Mouse (Mus musculus): Measurements from ENCODE around the gene Dag1. TPM values are rescaled to one million over a fixed set of nuclear protein-coding genes. Genes with fewer than 3 reads are reported as not detected.
"Not testable (repeated sequence)": the region's sequence is repeated elsewhere in the genome, so short reads cannot be mapped to it uniquely, and the experiment has no call there.

Gene Dag1
- polyA plus RNA-seq, 1 experiment from 2014 or later: 54.7 TPM

DNA sequence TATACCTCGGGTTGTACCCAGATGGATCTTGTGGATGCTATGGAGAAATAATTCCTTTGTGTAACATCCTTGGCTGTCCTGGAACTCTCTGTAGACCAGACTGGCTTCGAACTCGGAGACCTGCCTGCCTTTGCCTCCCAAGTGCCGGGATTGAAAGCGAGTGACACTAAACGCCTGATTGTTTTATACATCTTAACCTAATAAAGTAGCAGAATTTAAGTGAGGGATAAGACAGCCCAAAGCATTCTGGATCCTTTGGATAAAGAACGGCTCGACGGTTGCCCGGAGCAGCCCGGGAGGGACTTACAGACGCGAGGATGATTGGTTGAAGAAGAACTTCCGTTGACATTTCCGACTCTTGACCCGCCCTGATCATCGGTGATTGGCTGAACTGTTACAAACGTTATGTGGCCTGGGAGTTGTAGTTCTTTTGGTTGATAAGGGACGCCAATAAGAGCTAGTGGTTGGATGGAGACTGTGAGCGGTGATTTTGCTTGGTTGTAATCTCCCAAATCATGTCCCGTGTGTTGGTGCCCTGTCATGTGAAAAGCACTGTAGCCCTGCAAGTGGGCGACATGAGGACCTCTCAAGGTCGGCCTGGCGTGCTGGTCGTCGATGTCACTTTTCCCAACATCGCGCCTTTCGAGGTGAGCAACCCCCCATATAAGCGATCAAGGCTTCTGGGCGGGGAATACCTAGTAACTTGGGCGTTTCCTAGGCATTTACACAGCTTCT lies 26.4 kb upstream of the Dag1 start, which contains the start of gene Nicn1:
Gene Nicn1, plus strand, starts transcription at position 414 of the 735 bp plus-strand sequence.
- no peaks in the 10 kb centered on the region for H3K27me3 ChIP-seq
- no peaks in the 10 kb centered on the region for H3K9me3 ChIP-seq
- WGBS: 1% methylated on average over 32 of the region's 32 CpGs
- peak; percentile 96 for ATAC-seq (ENCODE audit: insufficient number of reproducible peaks, insufficient read depth, low FRiP score, low TSS enrichment, low read depth)
- peak within 1 kb of the TSS; percentile 77 for H3K9ac ChIP-seq
- peaks cover 8% of the 10 kb centered on the region for H3K4me1 ChIP-seq
- peak within 1 kb of the TSS; percentile 70 for H3K4me2 ChIP-seq
- H3K27ac ChIP-seq: peak within 1 kb of the TSS; percentile 86
- H3K4me3 ChIP-seq: peak within 1 kb of the TSS; percentile 60
- H3K36me3 ChIP-seq: peaks cover 19% of the 10 kb centered on the region

DNA sequence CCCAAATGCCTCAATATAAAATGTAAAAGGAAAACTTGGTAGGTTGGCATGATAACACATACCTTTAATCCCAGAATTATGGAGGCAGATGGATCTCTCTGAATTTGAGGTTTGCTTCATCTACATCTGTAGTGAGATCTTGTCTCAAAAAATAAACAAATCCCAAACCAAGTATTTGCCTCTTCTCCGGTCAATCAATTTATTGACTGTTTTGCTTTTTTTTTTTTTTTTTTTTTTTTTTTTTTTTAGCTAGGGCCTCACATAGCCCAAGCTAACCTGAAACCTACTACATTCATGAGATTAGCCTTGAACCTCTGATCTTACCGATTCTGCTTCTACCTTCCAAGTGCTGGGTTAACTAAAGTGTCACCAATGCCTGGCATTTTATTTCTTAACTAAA lies 25.6 kb upstream of the Dag1 start:
- Histone ChIP-seq H3K27me3 (no peaks in the 10 kb centered on the region), H3K9ac (no peak overlapping the region), H3K4me1 (peaks cover 8% of the 10 kb centered on the region), H3K9me3 (no peaks in the 10 kb centered on the region), H3K4me3 (peak overlapping the region; percentile 60; the same call in 1 of the 2 replicates), H3K4me2 (peak overlapping the region; percentile 70; the same call in 1 of the 2 replicates), H3K27ac (peak overlapping the region; percentile 86; the same call in 1 of the 2 replicates), H3K36me3 (peaks cover 11% of the 10 kb centered on the region; the same call in 1 of the 2 replicates)
- WGBS: 68% methylated on average over 2 of the region's 2 CpGs
- ATAC-seq (ENCODE audit: insufficient number of reproducible peaks, insufficient read depth, low FRiP score, low TSS enrichment, low read depth): no peak

DNA sequence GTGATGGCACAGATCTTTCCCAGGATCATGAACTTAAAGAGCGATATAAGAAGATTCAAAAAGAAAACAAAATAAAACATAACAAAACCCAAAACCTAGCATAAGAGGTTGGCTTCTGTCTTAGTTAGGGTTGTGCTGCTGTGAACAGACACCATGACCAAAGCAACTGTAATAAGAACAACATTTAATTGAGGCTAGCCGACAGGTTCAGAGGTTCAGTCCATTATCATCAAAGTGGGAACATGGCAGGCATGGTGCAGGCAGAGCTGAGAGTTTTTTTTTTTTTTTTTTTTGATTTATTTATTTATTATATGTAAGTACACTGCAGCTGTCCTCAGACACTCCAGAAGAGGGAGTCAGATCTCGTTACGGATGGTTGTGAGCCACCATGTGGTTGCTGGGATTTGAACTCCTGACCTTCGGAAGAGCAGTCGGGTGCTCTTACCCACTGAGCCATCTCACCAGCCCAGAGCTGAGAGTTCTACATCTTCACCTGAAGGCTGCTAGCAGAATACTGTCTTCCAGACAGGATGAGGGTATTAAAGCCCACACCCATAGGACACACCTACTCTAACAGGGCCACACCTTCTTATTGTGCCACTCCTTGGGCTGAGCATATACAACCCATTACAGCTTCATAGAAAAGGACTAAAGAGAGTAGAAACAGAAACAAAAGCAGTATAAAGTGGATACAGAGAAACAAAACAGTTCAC lies 23.9 kb upstream of the Dag1 start:
- H3K36me3 ChIP-seq; H3K4me2 ChIP-seq; ATAC-seq (ENCODE audit: insufficient number of reproducible peaks, insufficient read depth, low FRiP score, low TSS enrichment, low read depth); H3K27ac ChIP-seq; H3K4me1 ChIP-seq; H3K4me3 ChIP-seq; H3K9ac ChIP-seq; H3K9me3 ChIP-seq; H3K27me3 ChIP-seq: not testable (repeated sequence)
- WGBS: 82% methylated on average over 6 of the region's 6 CpGs

DNA sequence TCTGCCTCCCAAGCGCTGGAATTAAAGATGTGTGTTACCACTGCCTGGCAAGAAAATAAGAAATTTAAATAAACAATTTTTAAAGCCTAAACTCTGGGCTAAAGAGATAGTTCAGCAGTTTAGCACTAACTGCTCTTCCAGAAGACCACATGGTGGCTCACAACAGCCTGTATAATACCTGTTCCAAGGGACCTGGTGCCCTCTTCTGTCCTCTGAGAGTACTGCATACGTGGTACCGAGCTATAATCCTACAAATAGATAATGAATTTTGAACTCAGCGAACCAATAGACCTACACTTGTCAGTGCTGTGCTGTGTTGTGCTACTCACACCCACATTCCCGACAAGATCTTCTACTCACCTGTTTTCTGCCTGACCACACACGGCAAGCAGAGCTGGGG lies 20.7 kb upstream of the Dag1 start:
- Histone ChIP-seq H3K4me1 (peaks cover 8% of the 10 kb centered on the region; the same call in 1 of the 2 replicates), H3K9ac (no peak overlapping the region), H3K9me3 (no peaks in the 10 kb centered on the region), H3K4me2 (no peak overlapping the region), H3K4me3 (no peak overlapping the region), H3K27ac (no peak overlapping the region), H3K27me3 (no peaks in the 10 kb centered on the region), H3K36me3 (no peaks in the 10 kb centered on the region)
- ATAC-seq (ENCODE audit: insufficient number of reproducible peaks, insufficient read depth, low FRiP score, low TSS enrichment, low read depth): no peak
- 14% methylated on average over 6 of the region's 6 CpGs for WGBS

DNA sequence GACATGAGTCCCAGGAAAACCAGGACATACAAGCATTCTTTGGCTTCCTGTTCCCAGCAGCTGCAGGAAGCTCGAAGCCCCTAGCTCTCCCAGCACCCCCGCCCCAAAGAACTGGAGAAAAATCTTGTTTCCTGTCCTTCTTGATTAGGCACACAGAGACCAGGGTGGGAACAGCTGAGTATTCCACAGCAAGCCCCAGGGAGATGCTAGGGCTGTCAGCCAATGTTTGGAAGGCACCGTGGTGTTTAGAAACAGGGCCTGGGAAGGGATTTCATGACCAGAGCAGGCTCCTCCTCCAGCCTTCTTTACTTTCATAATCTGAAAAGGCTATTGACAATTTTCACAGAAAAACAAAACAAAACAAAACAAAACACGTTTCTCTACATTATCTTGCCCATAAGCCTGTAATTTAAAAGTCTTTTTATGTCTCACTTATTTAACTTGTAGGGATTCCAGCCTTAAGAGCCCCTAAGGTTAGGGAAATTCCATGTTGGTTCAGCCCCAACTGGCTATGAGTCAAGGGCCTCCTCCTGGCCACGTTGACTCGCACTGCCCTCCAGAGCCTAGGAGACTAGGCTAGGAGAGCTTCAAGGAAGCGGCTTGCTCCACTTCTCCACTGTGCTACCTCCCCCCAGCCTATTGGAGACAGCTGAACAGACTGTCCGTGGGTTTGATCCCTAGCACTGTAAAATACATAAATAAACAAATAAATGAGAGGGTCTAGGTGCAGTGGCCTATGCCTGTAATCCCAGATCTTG lies 16.5 kb upstream of the Dag1 start:
- no peak for ATAC-seq (ENCODE audit: insufficient number of reproducible peaks, insufficient read depth, low FRiP score, low TSS enrichment, low read depth)
- Histone ChIP-seq H3K36me3 (no peaks in the 10 kb centered on the region), H3K4me3 (no peak overlapping the region), H3K27me3 (no peaks in the 10 kb centered on the region), H3K27ac (0 out of 2 replicates have a peak overlapping the region, but pooled peaks have one; percentile 8), H3K9ac (no peak overlapping the region), H3K4me2 (no peak overlapping the region), H3K9me3 (no peaks in the 10 kb centered on the region), H3K4me1 (peaks cover 8% of the 10 kb centered on the region; the same call in 1 of the 2 replicates)
- 36% methylated on average over 8 of the region's 8 CpGs for WGBS

DNA sequence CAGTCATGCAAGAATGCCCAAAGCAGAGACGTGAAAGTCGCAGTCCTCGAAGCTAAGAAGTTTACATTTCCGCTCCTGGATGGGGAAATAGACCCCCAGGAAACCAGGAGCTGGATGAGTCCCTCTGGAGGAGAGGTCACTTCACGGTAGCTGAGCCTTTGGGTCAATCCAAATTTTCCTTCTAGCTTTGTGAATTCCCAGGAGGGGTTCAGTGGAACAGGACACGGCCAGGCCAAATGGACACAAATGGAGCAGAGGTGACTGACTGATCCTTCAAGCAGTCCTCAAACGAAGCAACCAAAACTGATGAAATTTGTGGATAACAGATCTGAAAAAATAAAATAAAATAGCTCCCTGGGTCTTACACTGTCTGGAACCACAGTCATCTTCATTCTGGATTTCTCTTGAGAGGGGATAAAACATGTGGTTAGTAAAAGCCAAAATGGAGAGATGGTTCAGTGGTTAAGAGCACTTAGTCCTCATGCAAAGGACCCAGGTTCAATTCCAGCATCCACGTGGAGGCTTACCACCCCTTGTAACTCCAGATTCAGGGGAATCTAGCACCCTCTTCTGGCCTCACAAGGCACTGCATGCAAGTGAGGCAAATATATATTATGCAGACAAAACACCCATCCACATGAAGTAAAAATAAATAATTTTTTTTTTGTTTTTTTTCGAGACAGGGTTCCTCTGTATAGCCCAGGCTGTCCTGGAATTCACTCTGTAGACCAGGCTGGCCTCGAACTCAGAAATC lies 15.1 kb upstream of the Dag1 start:
- Histone ChIP-seq H3K9me3 (no peaks in the 10 kb centered on the region), H3K27ac (no peak overlapping the region), H3K4me3 (no peak overlapping the region), H3K9ac (no peak overlapping the region), H3K4me1 (peaks cover 8% of the 10 kb centered on the region; the same call in 1 of the 2 replicates), H3K36me3 (no peaks in the 10 kb centered on the region), H3K27me3 (no peaks in the 10 kb centered on the region), H3K4me2 (no peak overlapping the region)
- WGBS: 71% methylated on average over 10 of the region's 10 CpGs
- ATAC-seq (ENCODE audit: insufficient number of reproducible peaks, insufficient read depth, low FRiP score, low TSS enrichment, low read depth): no peak

DNA sequence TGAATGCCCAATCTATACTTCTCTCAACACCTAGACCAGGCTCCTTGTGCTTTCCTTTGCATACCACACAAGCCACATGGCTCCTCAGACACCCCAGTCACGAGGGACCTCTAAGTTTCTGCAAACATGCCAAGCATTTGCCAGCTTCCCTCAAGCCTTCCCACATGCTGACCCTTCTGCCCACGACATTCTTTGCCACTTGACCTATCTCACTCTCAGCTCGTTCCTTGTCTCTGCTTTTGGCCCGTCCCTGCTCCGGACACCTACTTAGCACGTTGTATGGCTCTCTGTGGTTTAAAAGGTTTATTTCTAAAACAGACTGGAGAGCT lies 11.5 kb upstream of the Dag1 start:
- WGBS: 59% methylated on average over 6 of the region's 6 CpGs
- H3K4me1 ChIP-seq: peaks cover 11% of the 10 kb centered on the region; the same call in 1 of the 2 replicates
- H3K4me3 ChIP-seq: no peak overlapping the region
- no peaks in the 10 kb centered on the region for H3K27me3 ChIP-seq
- H3K9me3 ChIP-seq: no peaks in the 10 kb centered on the region
- H3K27ac ChIP-seq: no peak overlapping the region
- H3K4me2 ChIP-seq: no peak overlapping the region
- ATAC-seq (ENCODE audit: insufficient number of reproducible peaks, insufficient read depth, low FRiP score, low TSS enrichment, low read depth): no peak
- no peak overlapping the region for H3K9ac ChIP-seq
- H3K36me3 ChIP-seq: no peaks in the 10 kb centered on the region

DNA sequence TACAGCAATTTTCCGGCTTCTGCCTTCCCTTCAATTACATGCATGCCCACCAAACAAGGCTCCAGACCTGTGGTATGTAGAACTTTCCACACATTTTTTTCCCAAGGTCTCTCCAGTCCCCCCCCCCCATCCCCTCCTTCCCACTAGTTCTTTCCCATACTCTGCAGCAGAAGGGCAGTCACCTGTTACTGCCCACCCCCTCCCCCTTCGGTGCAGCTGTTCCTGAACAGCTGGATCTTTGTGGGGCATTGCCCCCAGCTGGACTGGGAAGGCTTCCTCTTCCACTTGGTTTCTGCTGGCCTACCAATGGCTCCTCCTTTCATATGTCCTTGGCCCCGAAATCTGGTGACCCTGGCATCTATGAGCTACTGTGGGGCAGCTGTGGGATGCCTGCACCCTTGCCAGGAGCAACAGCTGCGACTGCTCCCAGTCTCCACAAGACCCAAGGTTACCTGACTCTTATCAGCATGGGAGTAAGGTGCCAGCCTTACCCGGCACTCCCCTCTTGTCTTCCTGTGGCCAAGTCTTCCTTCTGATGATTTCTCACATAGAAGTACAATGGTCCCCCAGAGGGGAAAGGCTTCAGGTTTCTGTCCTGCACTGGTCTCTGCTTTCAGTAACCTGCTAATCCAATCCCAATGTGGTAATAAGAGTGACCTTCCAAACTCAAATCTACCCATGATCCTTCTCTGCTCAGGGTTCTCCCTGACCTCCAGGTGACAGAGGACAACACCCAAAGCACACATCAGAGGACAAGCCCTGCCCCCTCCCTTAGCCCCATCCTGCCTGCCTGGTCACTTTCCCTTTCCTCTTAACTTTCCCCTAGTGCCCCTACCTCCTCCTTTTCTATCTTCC lies 10.9 kb upstream of the Dag1 start:
- Histone ChIP-seq H3K4me1 (0 out of 2 replicates have a peak, but pooled peaks cover 7% of the 10 kb centered on the region), H3K9me3 (no peaks in the 10 kb centered on the region), H3K36me3 (no peaks in the 10 kb centered on the region), H3K9ac (no peak overlapping the region), H3K4me2 (no peak overlapping the region), H3K27me3 (no peaks in the 10 kb centered on the region), H3K27ac (no peak overlapping the region), H3K4me3 (no peak overlapping the region)
- WGBS: 63% methylated on average over 5 of the region's 5 CpGs
- ATAC-seq (ENCODE audit: insufficient number of reproducible peaks, insufficient read depth, low FRiP score, low TSS enrichment, low read depth): no peak

DNA sequence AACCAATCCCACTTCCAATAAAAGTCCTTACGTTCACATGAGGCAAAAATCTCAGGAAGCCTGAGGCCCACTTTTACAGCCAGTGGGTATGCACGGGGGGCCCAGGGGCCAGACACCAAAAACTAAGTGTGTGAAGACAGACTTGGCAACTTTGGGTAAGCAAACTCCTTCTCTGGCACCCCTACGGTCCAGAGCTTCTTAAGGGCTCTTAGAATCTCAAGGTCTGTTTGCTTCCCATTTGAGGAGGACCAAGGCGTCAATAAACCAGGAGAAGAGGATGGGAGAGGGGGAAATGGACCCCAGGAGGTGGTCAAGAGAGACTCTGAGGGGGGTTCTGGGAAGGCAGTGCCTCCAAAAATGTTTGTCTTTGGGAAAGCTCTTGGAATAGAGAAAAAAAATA lies 9.7 kb upstream of the Dag1 start:
- H3K9ac ChIP-seq: no peak overlapping the region

DNA sequence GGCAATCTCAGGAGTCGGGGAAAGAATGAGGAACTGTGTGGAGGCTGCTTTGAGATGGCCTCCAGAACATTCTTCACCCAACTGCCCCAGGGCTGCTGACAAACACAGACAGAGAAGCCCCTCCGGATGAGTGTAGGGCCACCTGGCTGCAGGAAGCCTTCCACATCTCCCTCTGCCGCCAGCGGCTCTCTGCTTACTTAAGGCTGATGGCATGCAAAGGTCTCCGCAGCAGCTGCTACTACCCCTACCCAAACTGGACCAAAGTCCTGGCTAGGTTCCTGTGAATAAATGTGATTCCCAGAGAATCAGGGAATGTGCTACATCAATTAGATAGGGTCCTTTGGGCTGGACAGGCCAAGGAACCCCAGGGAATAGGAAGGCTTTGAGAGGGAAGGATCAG lies 8.9 kb upstream of the Dag1 start:
- ATAC-seq (ENCODE audit: insufficient number of reproducible peaks, insufficient read depth, low FRiP score, low TSS enrichment, low read depth): no peak
- H3K27ac ChIP-seq: peak overlapping the region; percentile 29; the same call in 1 of the 2 replicates
- no peak overlapping the region for H3K9ac ChIP-seq
- no peaks in the 10 kb centered on the region for H3K9me3 ChIP-seq
- no peak overlapping the region for H3K4me3 ChIP-seq
- 59% methylated on average over 5 of the region's 5 CpGs for WGBS
- no peaks in the 10 kb centered on the region for H3K36me3 ChIP-seq
- no peak overlapping the region for H3K4me2 ChIP-seq
- no peaks in the 10 kb centered on the region for H3K27me3 ChIP-seq
- 0 out of 2 replicates have a peak, but pooled peaks cover 7% of the 10 kb centered on the region for H3K4me1 ChIP-seq

More for the DNA sequence above, 9.7 kb upstream of the Dag1 start:
- H3K27ac ChIP-seq: no peak overlapping the region
- no peak overlapping the region for H3K4me2 ChIP-seq
- H3K4me3 ChIP-seq: no peak overlapping the region
- no peaks in the 10 kb centered on the region for H3K36me3 ChIP-seq
- no peak for ATAC-seq (ENCODE audit: insufficient number of reproducible peaks, insufficient read depth, low FRiP score, low TSS enrichment, low read depth)
- 0 out of 2 replicates have a peak, but pooled peaks cover 7% of the 10 kb centered on the region for H3K4me1 ChIP-seq
- 78% methylated on average over 4 of the region's 4 CpGs for whole genome bisulfite sequencing
- no peaks in the 10 kb centered on the region for H3K27me3 ChIP-seq
- no peaks in the 10 kb centered on the region for H3K9me3 ChIP-seq

Data from embryonic facial prominence, embryonic 13.5 days (tissue).